Mouse (Mus musculus) layer of hippocampus, adult 2 months (tissue): Measurements from ENCODE around the gene Dnajb7. TPM values are rescaled to one million over a fixed set of nuclear protein-coding genes. Genes with fewer than 3 reads are reported as not detected.
A peak's percentile ranks its signal among the peaks of the same experiment; 100 is the strongest.

Experiments
- DNase-seq, 2 experiments: peaks; one replicate each; pipeline ENCODE4 v3.0.0; 2022; ENCODE audit warnings: low spot score in 2 of 2
- H3K27ac ChIP-seq: fragments of 200-600 bp; 2 replicates; pipeline ENCODE4 v1.8.1; 2022
- H3K4me3 ChIP-seq: fragments of 200-600 bp; 2 replicates; pipeline ENCODE4 v1.8.1; 2022; ENCODE audit warnings: mild to moderate bottlenecking
- CTCF ChIP-seq: fragments of 200-600 bp; conservative IDR thresholded peaks from 2 replicates; pipeline ENCODE4 v1.8.1; 2022; ENCODE audit warnings: antibody characterized with exemption, mild to moderate bottlenecking, moderate library complexity
- total RNA-seq, 2 experiments: library from RNA; stranded (reverse); gene quantifications; 2 replicates each; pipeline ENCODE4 v1.2.3; 2021

The Dnajb7 gene
- total RNA-seq, 2 experiments from 2014 or later: not detected

- Histone ChIP-seq H3K4me3 (peak within 1 kb of the TSS; percentile 77), H3K27ac (peak within 1 kb of the TSS; percentile 87)
- no peak for TF ChIP-seq CTCF
- DNase-seq: peak; percentile 92 to 95
Measured at GRCm38 (mm10) chr15:81360345-81361021, 47.6 kb downstream of the Dnajb7 start, which contains the start of gene Slc25a17. Gene Slc25a17, minus strand, starts transcription at chr15:81360812.

DNA sequence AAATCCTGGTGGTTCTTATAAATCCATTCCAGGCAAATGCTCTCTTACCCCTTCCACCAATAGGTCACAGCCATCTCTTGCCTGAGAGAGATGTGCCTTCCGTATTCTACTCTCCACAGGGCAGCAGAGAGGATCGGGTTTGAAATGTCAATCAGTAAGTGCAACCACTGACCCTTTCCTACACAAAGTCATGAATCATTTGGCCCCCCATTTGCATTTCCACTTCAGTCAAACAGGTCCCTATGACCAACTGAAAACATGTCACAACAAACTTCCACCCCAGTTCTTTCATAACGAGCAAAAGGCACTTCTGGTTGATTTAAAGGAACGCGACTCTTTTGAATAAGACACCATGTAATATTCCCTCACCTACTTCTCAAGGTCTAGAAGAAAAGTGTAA is 48.7 kb downstream of the Dnajb7 start:
- TF ChIP-seq CTCF: no peak
- Histone ChIP-seq H3K27ac (no peak overlapping the region), H3K4me3 (no peak overlapping the region)
- no peak for DNase-seq

DNA sequence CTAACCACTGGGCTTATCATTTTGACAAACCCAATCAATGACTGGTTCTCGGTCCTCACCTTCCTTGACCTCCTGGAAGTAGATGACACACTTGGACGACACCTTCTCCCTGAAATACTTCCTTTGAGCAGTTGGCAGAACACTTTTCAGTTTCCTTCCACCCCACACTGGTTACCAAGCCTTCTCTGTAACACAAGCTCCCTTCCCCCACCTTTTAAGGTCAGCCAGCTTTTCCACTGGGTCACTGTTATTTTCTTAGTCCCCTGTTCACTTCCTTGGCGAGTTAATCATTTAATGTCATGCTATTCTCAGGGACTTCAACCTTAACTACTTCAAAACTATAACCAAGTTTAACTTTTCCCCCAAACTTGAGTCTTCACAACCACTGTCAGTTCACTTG is 49.2 kb downstream of the Dnajb7 start:
- Histone ChIP-seq H3K4me3 (no peak overlapping the region), H3K27ac (no peak overlapping the region)
- no peak for TF ChIP-seq CTCF
- no peak for DNase-seq

GRCm38 (mm10) chr15:81356946-81357345 is 51.2 kb downstream of the Dnajb7 start:
- Histone ChIP-seq H3K27ac (no peak overlapping the region), H3K4me3 (no peak overlapping the region)
- TF ChIP-seq CTCF: no peak
- no peak for DNase-seq

Other genes with a start within 250 kb of the Dnajb7 start
- 100 to 1,000 TPM; 109 to 115 TPM for gene Mrtfa, start 217.5 kb downstream of the Dnajb7 start, total RNA-seq
- gene Mchr1, start 172.8 kb downstream of the Dnajb7 start, total RNA-seq: 10 to 100 TPM; 24.6 to 24.9 TPM
- 10 to 100 TPM; 41.5 to 47.6 TPM for gene Slc25a17, start 47.5 kb downstream of the Dnajb7 start, total RNA-seq
- 100 to 1,000 TPM; 163 to 171 TPM for gene St13, start 8.2 kb downstream of the Dnajb7 start, total RNA-seq
- 10 to 100 TPM; 17.0 to 17.9 TPM for gene Xpnpep3, start 8.2 kb downstream of the Dnajb7 start, total RNA-seq
- gene Rbx1, start 58.0 kb upstream of the Dnajb7 start, total RNA-seq: 100 to 1,000 TPM; 124 to 137 TPM
- 10 to 100 TPM; 67.8 to 68.4 TPM for gene Ep300, start 177.1 kb upstream of the Dnajb7 start, total RNA-seq